In genomic region chr7:107478979-107479965, GRCm38 (mm10) we compare ENCODE assay signal across 28 mouse cellular contexts.
A peak's percentile ranks its signal among the peaks of the same experiment; 100 is the strongest.
DNase-seq lines count a peak whose midpoint lies in the region; ATAC-seq lines count a peak whose summit lies in the region.
"Had no signal": no experiment of that assay in that cellular context is flagged by ENCODE, and none has a peak within 500 bp of the region (broad histone marks: within the 10 kb centered on the region; RNA-seq: fewer than 3 reads in every experiment).

No protein-coding gene starts in this region.

- H3K27me3 ChIP-seq in kidney, embryonic 15.5 days, result no peaks in the 10 kb centered on the region
- H3K27me3 ChIP-seq in midbrain, embryonic 16.5 days (ENCODE audit: control insufficient read depth, insufficient read depth, low read depth, low read length), result no peaks in the 10 kb centered on the region
- H3K27me3 ChIP-seq in midbrain, embryonic 13.5 days, result no peaks in the 10 kb centered on the region
- H3K27me3 ChIP-seq: embryonic facial prominence, embryonic 12.5 days; heart, embryonic 15.5 days; hindbrain, embryonic 12.5 days; intestine, embryonic 15.5 days; limb, embryonic 12.5 days; lung, embryonic 15.5 days; megakaryocyte, embryonic 14.5 days had no signal

- WGBS in kidney, embryonic 15.5 days, result 40% methylated on average over 7 of the region's 7 CpGs
- WGBS in midbrain, embryonic 16.5 days, result 52% methylated on average over 7 of the region's 7 CpGs
- WGBS in midbrain, embryonic 13.5 days, result 54% methylated on average over 7 of the region's 7 CpGs

- H3K4me2 ChIP-seq in kidney, embryonic 15.5 days, result no peak overlapping the region
- no peak overlapping the region for H3K4me2 ChIP-seq in midbrain, embryonic 16.5 days (ENCODE audit: low read length)
- no peak overlapping the region for H3K4me2 ChIP-seq in midbrain, embryonic 13.5 days (replicated peaks)
- H3K4me2 ChIP-seq: embryonic facial prominence, embryonic 12.5 days; heart, embryonic 15.5 days; hindbrain, embryonic 12.5 days; intestine, embryonic 15.5 days; limb, embryonic 12.5 days; liver, embryonic 11.5 days; lung, embryonic 15.5 days had no signal

- no peak overlapping the region for H3K9ac ChIP-seq in kidney, embryonic 15.5 days
- no peak overlapping the region for H3K9ac ChIP-seq in midbrain, embryonic 16.5 days (ENCODE audit: low read depth, low read length)
- no peak overlapping the region for H3K9ac ChIP-seq in midbrain, embryonic 13.5 days (replicated peaks)
- H3K9ac ChIP-seq: embryonic facial prominence, embryonic 12.5 days; heart, embryonic 15.5 days; hindbrain, embryonic 12.5 days; intestine, embryonic 15.5 days; limb, embryonic 12.5 days; lung, embryonic 15.5 days had no signal

- no peaks in the 10 kb centered on the region for H3K36me3 ChIP-seq in kidney, embryonic 15.5 days
- H3K36me3 ChIP-seq in midbrain, embryonic 16.5 days (ENCODE audit: control insufficient read depth, insufficient read depth, low read length), result no peaks in the 10 kb centered on the region
- H3K36me3 ChIP-seq in midbrain, embryonic 13.5 days, result no peaks in the 10 kb centered on the region
- H3K36me3 ChIP-seq: embryonic facial prominence, embryonic 12.5 days; heart, embryonic 10.5 days; heart, embryonic 15.5 days; hindbrain, embryonic 12.5 days; intestine, embryonic 15.5 days; limb, embryonic 12.5 days; lung, embryonic 15.5 days had no signal

- DNase-seq in heart, adult 11 months, result peak; percentile 81
- no peak for DNase-seq in heart, postnatal 25 days (ENCODE audit: low spot score)
- no peak for DNase-seq in kidney, adult 8-10 months
- DNase-seq in brain, adult 2 months (ENCODE audit: low read depth, low spot score), result peak; percentile 56
- DNase-seq: adrenal gland, adult 8-10 months; cerebellum, adult 9-10 months; embryo, embryonic 11 days; gastrocnemius, postnatal 14 days; heart, postnatal 36 days; kidney, adult 9 months; lung, postnatal 36 days; midbrain, embryonic 14.5 days; thymus, adult 2 months; thymus, postnatal 36 days had no signal

- no peak overlapping the region for H3K4me3 ChIP-seq in kidney, embryonic 15.5 days (replicated peaks)
- no peak overlapping the region for H3K4me3 ChIP-seq in midbrain, embryonic 16.5 days (ENCODE audit: low read depth, low read length)
- no peak overlapping the region for H3K4me3 ChIP-seq in midbrain, embryonic 13.5 days (replicated peaks)
- H3K4me3 ChIP-seq: embryonic facial prominence, embryonic 12.5 days; heart, embryonic 10.5 days; heart, embryonic 15.5 days; hindbrain, embryonic 12.5 days; intestine, embryonic 15.5 days; limb, embryonic 12.5 days; lung, embryonic 15.5 days; megakaryocyte, embryonic 14.5 days had no signal

- no peaks in the 10 kb centered on the region for H3K9me3 ChIP-seq in kidney, embryonic 15.5 days (replicated peaks)
- no peaks in the 10 kb centered on the region for H3K9me3 ChIP-seq in midbrain, embryonic 16.5 days (replicated peaks; ENCODE audit: control insufficient read depth, low read length, poor library complexity, severe bottlenecking)
- H3K9me3 ChIP-seq in midbrain, embryonic 13.5 days, result peaks cover 2% of the 10 kb centered on the region; the same call in 1 of the 2 replicates
- H3K9me3 ChIP-seq: embryonic facial prominence, embryonic 12.5 days; heart, embryonic 10.5 days; heart, embryonic 15.5 days; hindbrain, embryonic 12.5 days; intestine, embryonic 15.5 days; lung, embryonic 15.5 days had no signal

- H3K4me1 ChIP-seq in kidney, embryonic 15.5 days, result no peaks in the 10 kb centered on the region
- 0 out of 2 replicates have a peak, but pooled peaks cover 4% of the 10 kb centered on the region for H3K4me1 ChIP-seq in midbrain, embryonic 16.5 days (ENCODE audit: control insufficient read depth, insufficient read depth, low read length)
- no peaks in the 10 kb centered on the region for H3K4me1 ChIP-seq in midbrain, embryonic 13.5 days (replicated peaks)
- H3K4me1 ChIP-seq: embryonic facial prominence, embryonic 12.5 days; heart, embryonic 10.5 days; heart, embryonic 15.5 days; hindbrain, embryonic 12.5 days; intestine, embryonic 15.5 days; limb, embryonic 12.5 days; lung, embryonic 15.5 days; megakaryocyte, embryonic 14.5 days had no signal

- ATAC-seq in kidney, embryonic 15.5 days (replicated peaks; ENCODE audit: low FRiP score), result peak; percentile 67; the same call in 1 of the 2 replicates
- ATAC-seq in midbrain, embryonic 16.5 days, result peak; percentile 25; the same call in 1 of the 2 replicates
- ATAC-seq in midbrain, embryonic 13.5 days, result no peak
- ATAC-seq: CD4-positive, CD25-positive, alpha-beta regulatory T cell, adult 4 months; forebrain, embryonic 14.5 days; intestine, embryonic 15.5 days had no signal

- H3K27ac ChIP-seq in kidney, embryonic 15.5 days, result no peak overlapping the region
- no peak overlapping the region for H3K27ac ChIP-seq in midbrain, embryonic 16.5 days (ENCODE audit: low read length)
- no peak overlapping the region for H3K27ac ChIP-seq in midbrain, embryonic 13.5 days
- H3K27ac ChIP-seq: embryonic facial prominence, embryonic 12.5 days; heart, embryonic 10.5 days; heart, embryonic 15.5 days; hindbrain, embryonic 12.5 days; intestine, embryonic 15.5 days; limb, embryonic 12.5 days; lung, embryonic 15.5 days had no signal

- intact Hi-C loops in heart, postnatal 25 days (cut with DNase I), result no loop called here

Comparison
In these comparisons a context has a peak if more than half of its experiments do, and no peak if none do; other contexts are left out.
1. DNase-seq: peak in heart, adult 11 months (single experiment) and brain, adult 2 months (single experiment); none in heart, postnatal 25 days (single experiment) and kidney, adult 8-10 months (0 of 2).